25 mouse cellular contexts compared by ENCODE assay signal in genomic region chr9:66084171-66084570, GRCm38 (mm10).
"Had no signal": no experiment of that assay in that cellular context is flagged by ENCODE, and none has a peak within 500 bp of the region (broad histone marks: within the 10 kb centered on the region; RNA-seq: fewer than 3 reads in every experiment).

No protein-coding gene starts in this region.

- H3K27ac ChIP-seq: gastrocnemius, adult 2 months; heart, adult 2 months; heart, embryonic 13.5 days; heart, embryonic 15.5 days; hindbrain, embryonic 14.5 days; kidney, embryonic 15.5 days; kidney, postnatal 0 days; left cerebral cortex, adult 2 months; limb, embryonic 13.5 days; limb, embryonic 15.5 days; liver, embryonic 12.5 days; liver, embryonic 14.5 days had no signal

- H3K4me3 ChIP-seq: gastrocnemius, adult 2 months; heart, adult 2 months; heart, embryonic 13.5 days; heart, embryonic 15.5 days; kidney, embryonic 15.5 days; left cerebral cortex, adult 2 months; limb, embryonic 13.5 days; limb, embryonic 15.5 days; liver, embryonic 12.5 days had no signal

- H3K4me1 ChIP-seq: heart, embryonic 15.5 days; limb, embryonic 13.5 days; liver, embryonic 12.5 days had no signal

- ATAC-seq: hindbrain, embryonic 16.5 days; intestine, embryonic 16.5 days; liver, embryonic 12.5 days had no signal

- DNase-seq: gastrocnemius, adult 2 months; gastrocnemius, postnatal 10 days; gastrocnemius, postnatal 25 days; heart, adult 2 months; heart, postnatal 14 days; heart, postnatal 36 days; kidney, adult 11 months; kidney, adult 2 months; kidney, adult 9 months; kidney, postnatal 14 days; kidney, postnatal 36 days; layer of hippocampus, adult 9-11 months; layer of hippocampus, postnatal 36 days had no signal

- H3K27me3 ChIP-seq: heart, embryonic 13.5 days; heart, embryonic 15.5 days; kidney, embryonic 15.5 days; limb, embryonic 13.5 days; limb, embryonic 15.5 days had no signal
